In the genomic region with DNA sequence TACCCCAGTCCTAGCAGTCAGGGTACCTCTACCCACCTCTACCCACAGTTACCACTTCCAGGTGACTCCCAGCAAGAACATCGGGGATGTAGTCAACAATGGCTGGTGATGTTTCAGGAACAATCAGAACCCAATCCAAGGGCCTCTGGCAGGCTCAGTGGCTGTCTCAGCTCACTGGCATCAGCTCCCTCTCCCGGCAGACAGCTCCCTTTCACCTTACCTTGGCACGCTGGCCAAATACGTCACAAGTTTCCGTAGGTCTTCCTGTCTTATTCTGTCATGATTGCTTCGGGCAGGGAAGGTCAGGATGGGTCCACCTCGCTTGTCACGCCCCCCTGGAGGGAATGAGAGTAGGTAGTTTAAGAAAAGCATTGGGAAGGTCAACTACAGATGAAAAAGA, we compare ENCODE assay signal across 20 mouse cellular contexts.
DNase-seq lines count a peak whose midpoint lies in the region; ATAC-seq lines count a peak whose summit lies in the region.
"Had no signal": no experiment of that assay in that cellular context is flagged by ENCODE, and none has a peak within 500 bp of the region (broad histone marks: within the 10 kb centered on the region; RNA-seq: fewer than 3 reads in every experiment).

No protein-coding gene starts in this region.

- no peak overlapping the region for H3K9ac ChIP-seq in intestine, embryonic 15.5 days
- H3K9ac ChIP-seq: embryonic facial prominence, embryonic 12.5 days; forebrain, embryonic 15.5 days; heart, embryonic 15.5 days; hindbrain, embryonic 13.5 days had no signal

- ATAC-seq in intestine, embryonic 15.5 days = no peak
- ATAC-seq: activated CD4-positive, CD25-positive, alpha-beta regulatory T cell, adult 4 months; forebrain, embryonic 15.5 days; hindbrain, postnatal 0 days had no signal

- no peaks in the 10 kb centered on the region for H3K27me3 ChIP-seq in intestine, embryonic 15.5 days (replicated peaks)
- H3K27me3 ChIP-seq: embryonic facial prominence, embryonic 12.5 days; forebrain, embryonic 15.5 days; heart, embryonic 15.5 days; hindbrain, embryonic 13.5 days had no signal

- no peak overlapping the region for H3K27ac ChIP-seq in intestine, embryonic 15.5 days
- H3K27ac ChIP-seq: embryonic facial prominence, embryonic 12.5 days; forebrain, embryonic 15.5 days; heart, embryonic 15.5 days; hindbrain, embryonic 13.5 days; hindbrain, postnatal 0 days had no signal

- no peak overlapping the region for H3K4me2 ChIP-seq in intestine, embryonic 15.5 days (replicated peaks)
- H3K4me2 ChIP-seq: embryonic facial prominence, embryonic 12.5 days; forebrain, embryonic 15.5 days; heart, embryonic 11.5 days; heart, embryonic 15.5 days; hindbrain, embryonic 13.5 days had no signal

- H3K9me3 ChIP-seq in intestine, embryonic 15.5 days = no peaks in the 10 kb centered on the region
- H3K9me3 ChIP-seq: embryonic facial prominence, embryonic 12.5 days; forebrain, embryonic 15.5 days; heart, embryonic 15.5 days; hindbrain, embryonic 13.5 days had no signal

- H3K4me1 ChIP-seq in intestine, embryonic 15.5 days (replicated peaks) = no peaks in the 10 kb centered on the region
- H3K4me1 ChIP-seq: heart, embryonic 15.5 days had no signal

- H3K36me3 ChIP-seq in intestine, embryonic 15.5 days = no peaks in the 10 kb centered on the region
- H3K36me3 ChIP-seq: forebrain, embryonic 15.5 days; heart, embryonic 15.5 days had no signal

- no peak overlapping the region for H3K4me3 ChIP-seq in intestine, embryonic 15.5 days (replicated peaks)
- H3K4me3 ChIP-seq: embryonic facial prominence, embryonic 12.5 days; forebrain, embryonic 15.5 days; heart, embryonic 15.5 days; hindbrain, embryonic 13.5 days had no signal

- DNase-seq in adrenal gland, postnatal 36 days = peak; percentile 6 to 24
- DNase-seq in adrenal gland, postnatal 14 days = no peak
- DNase-seq in kidney, adult 11 months = peak; percentile 9
- DNase-seq in kidney, postnatal 10 days = no peak
- peak; percentile 8 for DNase-seq in kidney, postnatal 14 days
- DNase-seq in kidney, postnatal 4 days = no peak
- DNase-seq: adrenal gland, adult 8-10 months; cerebellum, adult 11-12 months; cerebellum, adult 9-10 months; cerebellum, postnatal 25 days; gastrocnemius, postnatal 14 days; heart, postnatal 14 days had no signal

- 89% methylated on average over 8 of the region's 8 CpGs for WGBS in intestine, embryonic 15.5 days

Comparison
In these comparisons a context has a peak if more than half of its experiments do, and no peak if none do; other contexts are left out.
1. DNase-seq: peak in adrenal gland, postnatal 36 days (2 of 2), kidney, adult 11 months (single experiment) and kidney, postnatal 14 days (single experiment); none in adrenal gland, postnatal 14 days (single experiment), kidney, postnatal 10 days (single experiment) and kidney, postnatal 4 days (0 of 2).